Mouse (Mus musculus) midbrain, postnatal 0 days (tissue): ENCODE results near the gene Slc2a12. TPM values are rescaled to one million over a fixed set of nuclear protein-coding genes. Genes with fewer than 3 reads are reported as not detected.

ENCODE experiments used
- ATAC-seq: fragments of 200-750 bp; cut with Nextera tagmentation; 2 replicates; pipeline ENCODE4 v1.8.0; 2017; ENCODE audit warnings: moderate number of reproducible peaks, mild to moderate bottlenecking, moderate TSS enrichment, moderate library complexity; ENCODE audit not compliant: low FRiP score
- DNase-seq: peaks from one replicate; pipeline ENCODE4 v3.0.0-alpha.2; 2015; ENCODE audit warnings: low spot score
- H3K27ac ChIP-seq: fragments of 300-500 bp; sonication (generic); 2 replicates; pipeline ENCODE4 v1.5.1; 2014; ENCODE audit warnings: low read depth, mild to moderate bottlenecking, low read length, mixed read lengths
- H3K27me3 ChIP-seq: fragments of 300-500 bp; sonication (generic); 2 replicates; pipeline ENCODE4 v1.6.1; 2014; ENCODE audit warnings: low read length, control low read depth, mixed read lengths; ENCODE audit not compliant: insufficient read depth
- H3K36me3 ChIP-seq: fragments of 300-500 bp; sonication (generic); 2 replicates; pipeline ENCODE4 v1.6.1; 2014; ENCODE audit warnings: low read length, control low read depth, mixed read lengths; ENCODE audit not compliant: insufficient read depth
- H3K4me1 ChIP-seq: fragments of 300-500 bp; sonication (generic); 2 replicates; pipeline ENCODE4 v1.6.1; 2014; ENCODE audit warnings: mild to moderate bottlenecking, control low read depth, antibody characterized with exemption, low read length, mixed read lengths; ENCODE audit not compliant: insufficient read depth
- H3K4me2 ChIP-seq: fragments of 300-500 bp; sonication (generic); 2 replicates; pipeline ENCODE4 v1.6.1; 2014; ENCODE audit warnings: low read depth, mild to moderate bottlenecking, low read length, mixed read lengths; ENCODE audit not compliant: poor library complexity, severe bottlenecking
- H3K4me3 ChIP-seq: fragments of 300-500 bp; sonication (generic); 2 replicates; pipeline ENCODE4 v1.5.1; 2014; ENCODE audit warnings: low read depth, mild to moderate bottlenecking, low read length, moderate library complexity
- H3K9ac ChIP-seq: fragments of 300-500 bp; sonication (generic); replicated peaks from 2 replicates; pipeline ENCODE4 v1.6.1; 2014; ENCODE audit warnings: mild to moderate bottlenecking, low read length, moderate library complexity, mixed read lengths; ENCODE audit not compliant: poor library complexity, severe bottlenecking
- H3K9me3 ChIP-seq: fragments of 300-500 bp; sonication (generic); 2 replicates; pipeline ENCODE4 v1.6.1; 2016; ENCODE audit warnings: low read length, control low read depth
- CTCF ChIP-seq: IDR thresholded peaks from 2 replicates; pipeline ENCODE4 v1.5.1; 2016; ENCODE audit warnings: antibody characterized with exemption, mild to moderate bottlenecking
- WGBS: fragments of 180-500 bp; shearing (Covaris S2); extraction: QIAGEN DNeasy Blood & Tissue Kit; methylation state at CpG from one replicate; pipeline ENCODE4 v1.1.7; 2014; 5-methylcytosine and 5-hydroxymethylcytosine counted together
- polyA plus RNA-seq: library from polyadenylated mRNA; unstranded; fragments of >200 nt; fragmentation: Nextera tagmentation; extraction: Ambion mirVana; gene quantifications from 2 replicates; pipeline ENCODE4 v1.2.1, GENCODE M21; 2015
- total RNA-seq: library from RNA; depleted of rRNA; stranded (reverse); fragments of >200 nt; gene quantifications from 2 replicates; pipeline ENCODE4 v1.2.3, GENCODE M21; 2014

Gene Slc2a12
- total and polyA plus RNA-seq, 2 experiments from 2014 or later = 5.8 to 7.8 TPM

- Histone ChIP-seq H3K27me3 (no peaks in the 10 kb centered on the region), H3K4me3 (peak overlapping the region; percentile 99), H3K36me3 (no peaks in the 10 kb centered on the region), H3K4me2 (peak overlapping the region; percentile 72), H3K9ac (peak overlapping the region; percentile 94), H3K9me3 (no peaks in the 10 kb centered on the region), H3K4me1 (peaks cover 13% of the 10 kb centered on the region), H3K27ac (peak overlapping the region; percentile 97)
- no peak for TF ChIP-seq CTCF
- 1% methylated on average over 38 of the region's 39 CpGs for WGBS
- ATAC-seq (peak; percentile 71), DNase-seq (peak; percentile 25)
These were observed 85.6 kb downstream of the Slc2a12 start for GRCm38 (mm10) chr10:22730266-22730991.

GRCm38 (mm10) chr10:22730992-22731271, 86.1 kb downstream of the Slc2a12 start:
- TF ChIP-seq CTCF = no peak
- ATAC-seq (peak; percentile 66; the same call in 1 of the 2 replicates), DNase-seq (no peak)
- Histone ChIP-seq H3K4me3 (peak overlapping the region; percentile 99), H3K27me3 (no peaks in the 10 kb centered on the region), H3K9ac (peak overlapping the region; percentile 94), H3K27ac (peak overlapping the region; percentile 97), H3K36me3 (no peaks in the 10 kb centered on the region), H3K9me3 (no peaks in the 10 kb centered on the region), H3K4me2 (peak overlapping the region; percentile 72), H3K4me1 (peaks cover 13% of the 10 kb centered on the region)
- 0% methylated on average over 33 of the region's 33 CpGs for WGBS

- DNase-seq = peak; percentile 98
- under 1% methylated on average over 71 of the region's 77 CpGs for WGBS
- H3K9me3 ChIP-seq = no peaks in the 10 kb centered on the region
- peak within 1 kb of the TSS; percentile 97 for H3K27ac ChIP-seq
- peak within 1 kb of the TSS; percentile 95 for H3K4me2 ChIP-seq
- H3K27me3 ChIP-seq = no peaks in the 10 kb centered on the region
- H3K36me3 ChIP-seq = no peaks in the 10 kb centered on the region
- peak; percentile 17; the same call in 1 of the 2 replicates for TF ChIP-seq CTCF
- H3K4me1 ChIP-seq = peaks cover 13% of the 10 kb centered on the region
- peak within 1 kb of the TSS; percentile 99 for H3K4me3 ChIP-seq
- peak; percentile 99 for ATAC-seq
- H3K9ac ChIP-seq = peak within 1 kb of the TSS; percentile 94
These were observed 86.7 kb downstream of the Slc2a12 start, which contains the start of gene Tbpl1 for GRCm38 (mm10) chr10:22731272-22732093. TSS of gene Tbpl1 (minus strand) at chr10:22731938.

GRCm38 (mm10) chr10:22732181-22732580, 87.4 kb downstream of the Slc2a12 start:
- WGBS = 54% methylated on average over 10 of the region's 10 CpGs
- no peak for ATAC-seq
- Histone ChIP-seq H3K27ac (peak overlapping the region; percentile 97; the same call in 1 of the 2 replicates), H3K9me3 (no peaks in the 10 kb centered on the region), H3K4me2 (peak overlapping the region; percentile 95), H3K4me3 (peak overlapping the region; percentile 99), H3K9ac (peak overlapping the region; percentile 94), H3K4me1 (peaks cover 13% of the 10 kb centered on the region), H3K27me3 (no peaks in the 10 kb centered on the region), H3K36me3 (no peaks in the 10 kb centered on the region)
- no peak for DNase-seq
- no peak for TF ChIP-seq CTCF

- DNase-seq = no peak
These were observed 101.1 kb downstream of the Slc2a12 start for GRCm38 (mm10) chr10:22745922-22746321.

More at GRCm38 (mm10) chr10:22745922-22746321, 101.1 kb downstream of the Slc2a12 start:
- Histone ChIP-seq H3K9ac (no peak overlapping the region), H3K4me2 (no peak overlapping the region), H3K4me3 (no peak overlapping the region), H3K9me3 (no peaks in the 10 kb centered on the region), H3K27me3 (no peaks in the 10 kb centered on the region), H3K36me3 (no peaks in the 10 kb centered on the region), H3K4me1 (peaks cover 4% of the 10 kb centered on the region; the same call in 1 of the 2 replicates), H3K27ac (peak overlapping the region; percentile 57; the same call in 1 of the 2 replicates)
- ATAC-seq = peak; percentile 55
- TF ChIP-seq CTCF = no peak
- 54% methylated on average over 7 of the region's 7 CpGs for WGBS
